Mouse (Mus musculus): ENCODE data around the gene Ptk7. TPM values are rescaled to one million over a fixed set of nuclear protein-coding genes. Genes with fewer than 3 reads are reported as not detected.

Gene Ptk7
- polyA plus RNA-seq (2012; rRNA removed; ENCODE audit: low replicate concordance), result 14.6 and 22.5 TPM in 2 replicates

GRCm38 (mm10) chr17:46628791-46629684, at the start of gene Ptk7:
TSS of gene Ptk7 (minus strand) at chr17:46629504.

GRCm38 (mm10) chr17:46678416-46678815, 49.1 kb upstream of the Ptk7 start, which contains the start of gene Mea1:
TSS of gene Mea1 (plus strand) at chr17:46678793.

GRCm38 (mm10) chr17:46673850-46674529, 44.7 kb upstream of the Ptk7 start, which contains the start of gene Rrp36:
TSS of gene Rrp36 (minus strand) at chr17:46674352.

GRCm38 (mm10) chr17:46650232-46651031, 21.1 kb upstream of the Ptk7 start, which contains the start of gene Cul7:
TSS of gene Cul7 (plus strand) at chr17:46650337.

GRCm38 (mm10) chr17:46645561-46646321, 16.4 kb upstream of the Ptk7 start, which contains the start of the genes Klc4 and Mrpl2:
TSS of gene Klc4 (minus strand) at chr17:46646022.
TSS of gene Mrpl2 (plus strand) at chr17:46646229.

GRCm38 (mm10) chr17:46555673-46556583, 73.4 kb downstream of the Ptk7 start, which contains the start of gene Srf:
TSS of gene Srf (minus strand) at chr17:46556175.

GRCm38 (mm10) chr17:46545813-46546564, 83.3 kb downstream of the Ptk7 start, which contains the start of gene Cul9:
TSS of gene Cul9 (minus strand) at chr17:46546388.

Other genes starting within 250 kb of the Ptk7 start
- 26.3 and 34.3 TPM in 2 replicates for gene Zfp318, start 245.8 kb downstream of the Ptk7 start, polyA plus RNA-seq (2012; rRNA removed; ENCODE audit: low replicate concordance)
- 5.5 and 15.0 TPM in 2 replicates for gene Crip3, start 200.6 kb downstream of the Ptk7 start, polyA plus RNA-seq (2012; rRNA removed; ENCODE audit: low replicate concordance)
- gene Slc22a7, start 191.0 kb downstream of the Ptk7 start, polyA plus RNA-seq (2012; rRNA removed; ENCODE audit: low replicate concordance), result 0.41 TPM in 1 of 2 replicates, not detected in the other
- 0.33 and 0.61 TPM in 2 replicates for gene Ttbk1, start 141.8 kb downstream of the Ptk7 start, polyA plus RNA-seq (2012; rRNA removed; ENCODE audit: low replicate concordance)
- 1.5 and 2.5 TPM in 2 replicates for gene Dnph1, start 132.8 kb downstream of the Ptk7 start, polyA plus RNA-seq (2012; rRNA removed; ENCODE audit: low replicate concordance)
- 28.6 and 40.6 TPM in 2 replicates for gene Cul9, start 83.1 kb downstream of the Ptk7 start, polyA plus RNA-seq (2012; rRNA removed; ENCODE audit: low replicate concordance)
- gene Srf, start 73.3 kb downstream of the Ptk7 start, polyA plus RNA-seq (2012; rRNA removed; ENCODE audit: low replicate concordance), result 176 and 261 TPM in 2 replicates
- 14.0 and 17.3 TPM in 2 replicates for gene Klc4, start 16.5 kb upstream of the Ptk7 start, polyA plus RNA-seq (2012; rRNA removed; ENCODE audit: low replicate concordance)
- gene Mrpl2, start 16.7 kb upstream of the Ptk7 start, polyA plus RNA-seq (2012; rRNA removed; ENCODE audit: low replicate concordance), result 83.5 and 162 TPM in 2 replicates
- 36.6 and 61.4 TPM in 2 replicates for gene Cul7, start 20.8 kb upstream of the Ptk7 start, polyA plus RNA-seq (2012; rRNA removed; ENCODE audit: low replicate concordance)
- gene Rrp36, start 44.8 kb upstream of the Ptk7 start, polyA plus RNA-seq (2012; rRNA removed; ENCODE audit: low replicate concordance), result 29.3 and 29.6 TPM in 2 replicates
- 48.0 and 62.7 TPM in 2 replicates for gene Mea1, start 49.3 kb upstream of the Ptk7 start, polyA plus RNA-seq (2012; rRNA removed; ENCODE audit: low replicate concordance)
- 83.6 and 114 TPM in 2 replicates for gene Klhdc3, start 51.4 kb upstream of the Ptk7 start, polyA plus RNA-seq (2012; rRNA removed; ENCODE audit: low replicate concordance)
- 57.9 and 60.6 TPM in 2 replicates for gene Ppp2r5d, start 75.6 kb upstream of the Ptk7 start, polyA plus RNA-seq (2012; rRNA removed; ENCODE audit: low replicate concordance)
- 72.0 and 135 TPM in 2 replicates for gene Pex6, start 82.0 kb upstream of the Ptk7 start, polyA plus RNA-seq (2012; rRNA removed; ENCODE audit: low replicate concordance)
- 1.8 and 15.7 TPM in 2 replicates for gene Gnmt, start 99.7 kb upstream of the Ptk7 start, polyA plus RNA-seq (2012; rRNA removed; ENCODE audit: low replicate concordance)
- gene Cnpy3, start 122.7 kb upstream of the Ptk7 start, polyA plus RNA-seq (2012; rRNA removed; ENCODE audit: low replicate concordance), result 47.8 and 60.7 TPM in 2 replicates
- not detected in 2 replicates for gene Ptcra, start 134.2 kb upstream of the Ptk7 start, polyA plus RNA-seq (2012; rRNA removed; ENCODE audit: low replicate concordance)
- gene 2310039H08Rik, start 143.1 kb upstream of the Ptk7 start, polyA plus RNA-seq (2012; rRNA removed; ENCODE audit: low replicate concordance), result 115 and 225 TPM in 2 replicates
- gene Rpl7l1, start 153.2 kb upstream of the Ptk7 start, polyA plus RNA-seq (2012; rRNA removed; ENCODE audit: low replicate concordance), result 15.8 and 25.4 TPM in 2 replicates
- 10.7 and 10.8 TPM in 2 replicates for gene Bicral, start 229.0 kb upstream of the Ptk7 start, polyA plus RNA-seq (2012; rRNA removed; ENCODE audit: low replicate concordance)

All from mammary gland, adult 2 months (tissue).